In genomic region chr4:111443906-111444615, GRCm38 (mm10) we compare ENCODE assay signal across 13 mouse cellular contexts. TPM values are rescaled to one million over a fixed set of nuclear protein-coding genes. Genes with fewer than 3 reads are reported as not detected.
DNase-seq lines count a peak whose midpoint lies in the region; ATAC-seq lines count a peak whose summit lies in the region.
"Had no signal": no experiment of that assay in that cellular context is flagged by ENCODE, and none has a peak within 500 bp of the region (broad histone marks: within the 10 kb centered on the region; RNA-seq: fewer than 3 reads in every experiment).

No protein-coding gene starts in this region.

- no peaks in the 10 kb centered on the region for H3K4me1 ChIP-seq in embryonic facial prominence, embryonic 11.5 days (ENCODE audit: control insufficient read depth, insufficient read depth, low read length)
- H3K4me1 ChIP-seq in embryonic facial prominence, embryonic 10.5 days = peaks cover 14% of the 10 kb centered on the region; the same call in 1 of the 2 replicates
- peaks cover 23% of the 10 kb centered on the region for H3K4me1 ChIP-seq in hindbrain, embryonic 16.5 days (ENCODE audit: control insufficient read depth, insufficient read depth, low read depth, low read length)
- H3K4me1 ChIP-seq in neural tube, embryonic 15.5 days = peaks cover 35% of the 10 kb centered on the region

- no peaks in the 10 kb centered on the region for H3K9me3 ChIP-seq in embryonic facial prominence, embryonic 11.5 days (replicated peaks; ENCODE audit: control insufficient read depth, low read length)
- H3K9me3 ChIP-seq in embryonic facial prominence, embryonic 10.5 days = no peaks in the 10 kb centered on the region
- H3K9me3 ChIP-seq in hindbrain, embryonic 16.5 days (ENCODE audit: control insufficient read depth, low read length) = no peaks in the 10 kb centered on the region
- no peaks in the 10 kb centered on the region for H3K9me3 ChIP-seq in neural tube, embryonic 15.5 days (replicated peaks)

- no peak overlapping the region for H3K4me3 ChIP-seq in embryonic facial prominence, embryonic 11.5 days (ENCODE audit: low read depth, low read length)
- H3K4me3 ChIP-seq in embryonic facial prominence, embryonic 10.5 days = no peak overlapping the region
- no peak overlapping the region for H3K4me3 ChIP-seq in hindbrain, embryonic 16.5 days (ENCODE audit: low read length)
- no peak overlapping the region for H3K4me3 ChIP-seq in neural tube, embryonic 15.5 days (replicated peaks)
- H3K4me3 ChIP-seq: myocyte had no signal

- H3K27ac ChIP-seq in embryonic facial prominence, embryonic 11.5 days (replicated peaks; ENCODE audit: low read depth, low read length) = no peak overlapping the region
- H3K27ac ChIP-seq in embryonic facial prominence, embryonic 10.5 days (replicated peaks) = no peak overlapping the region
- H3K27ac ChIP-seq in hindbrain, embryonic 16.5 days (ENCODE audit: low read depth, low read length) = peak overlapping the region; percentile 71
- H3K27ac ChIP-seq in neural tube, embryonic 15.5 days (replicated peaks) = peak overlapping the region; percentile 71
- H3K27ac ChIP-seq: kidney, postnatal 0 days had no signal

- H3K4me2 ChIP-seq in embryonic facial prominence, embryonic 11.5 days (ENCODE audit: low read depth, low read length) = no peak overlapping the region
- no peak overlapping the region for H3K4me2 ChIP-seq in hindbrain, embryonic 16.5 days (ENCODE audit: low read length)
- H3K4me2 ChIP-seq in neural tube, embryonic 15.5 days = no peak overlapping the region
- H3K4me2 ChIP-seq: liver, embryonic 11.5 days had no signal

- no peaks in the 10 kb centered on the region for H3K36me3 ChIP-seq in embryonic facial prominence, embryonic 11.5 days (replicated peaks; ENCODE audit: control insufficient read depth, insufficient read depth, low read depth, low read length)
- H3K36me3 ChIP-seq in embryonic facial prominence, embryonic 10.5 days (replicated peaks) = peaks cover 73% of the 10 kb centered on the region
- no peaks in the 10 kb centered on the region for H3K36me3 ChIP-seq in hindbrain, embryonic 16.5 days (ENCODE audit: control insufficient read depth, insufficient read depth, low read length)
- H3K36me3 ChIP-seq in neural tube, embryonic 15.5 days = no peaks in the 10 kb centered on the region; the same call in 1 of the 2 replicates

- WGBS in embryonic facial prominence, embryonic 11.5 days = 80% methylated on average over 10 of the region's 10 CpGs
- 71% methylated on average over 10 of the region's 10 CpGs for WGBS in embryonic facial prominence, embryonic 10.5 days
- WGBS in hindbrain, embryonic 16.5 days = 32% methylated on average over 10 of the region's 10 CpGs
- 35% methylated on average over 10 of the region's 10 CpGs for WGBS in neural tube, embryonic 15.5 days

- peak; percentile 58; the same call in 1 of the 2 replicates for ATAC-seq in embryonic facial prominence, embryonic 11.5 days (replicated peaks; ENCODE audit: insufficient number of reproducible peaks, low FRiP score, low TSS enrichment, low read depth)
- peak; percentile 57 for ATAC-seq in hindbrain, embryonic 16.5 days
- ATAC-seq in neural tube, embryonic 15.5 days (ENCODE audit: low FRiP score) = peak; percentile 22

- DNase-seq in embryonic facial prominence, embryonic 11.5 days (ENCODE audit: low spot score) = no peak
- DNase-seq in embryonic facial prominence, embryonic 10.5 days (ENCODE audit: low spot score) = no peak
- DNase-seq in right cerebral cortex, adult 2 months (ENCODE audit: low spot score in 2 of 2) = peak; percentile 64 to 71
- no peak for DNase-seq in right cerebral cortex, postnatal 14 days
- DNase-seq in thymus, adult 18-20 months = no peak
- no peak for DNase-seq in lung, postnatal 36 days
- DNase-seq: gastrocnemius, postnatal 25 days; lung, postnatal 14 days had no signal

- H3K27me3 ChIP-seq in embryonic facial prominence, embryonic 11.5 days (ENCODE audit: control insufficient read depth, insufficient read depth, low read length) = no peaks in the 10 kb centered on the region
- peaks cover 3% of the 10 kb centered on the region; the same call in 1 of the 2 replicates for H3K27me3 ChIP-seq in embryonic facial prominence, embryonic 10.5 days (replicated peaks; ENCODE audit: low read depth, poor library complexity, severe bottlenecking)
- H3K27me3 ChIP-seq in hindbrain, embryonic 16.5 days (replicated peaks; ENCODE audit: control insufficient read depth, insufficient read depth, low read length) = no peaks in the 10 kb centered on the region
- H3K27me3 ChIP-seq in neural tube, embryonic 15.5 days (replicated peaks) = no peaks in the 10 kb centered on the region

- no peak overlapping the region for H3K9ac ChIP-seq in embryonic facial prominence, embryonic 11.5 days (replicated peaks; ENCODE audit: low read length)
- 0 out of 2 replicates have a peak overlapping the region, but pooled peaks have one; percentile 22 for H3K9ac ChIP-seq in hindbrain, embryonic 16.5 days (ENCODE audit: low read depth, low read length)
- H3K9ac ChIP-seq in neural tube, embryonic 15.5 days (replicated peaks) = no peak overlapping the region

RNA-seq across cellular contexts. Expression of gene Bend5, which starts 29.3 kb away (rescaled TPM):
- polyA plus RNA-seq in embryonic facial prominence, embryonic 11.5 days (2014; fragmentation: Nextera tagmentation; extraction: Ambion mirVana) = 46.0 and 46.7 TPM in 2 replicates
- polyA plus RNA-seq in embryonic facial prominence, embryonic 10.5 days (2016; fragmentation: Nextera tagmentation; extraction: Ambion mirVana) = 31.0 and 35.8 TPM in 2 replicates
- 44.9 and 49.8 TPM in 2 replicates for polyA plus RNA-seq in hindbrain, embryonic 16.5 days (2015; fragmentation: Nextera tagmentation; extraction: Ambion mirVana)
- polyA plus RNA-seq in neural tube, embryonic 15.5 days (2015; fragmentation: Nextera tagmentation; extraction: Ambion mirVana) = 45.9 and 55.3 TPM in 2 replicates
- polyA plus RNA-seq: myocyte had no signal

Comparison
In these comparisons a context has a peak if more than half of its experiments do, and no peak if none do; other contexts are left out.
1. DNase-seq: peak in right cerebral cortex, adult 2 months (2 of 2); none in embryonic facial prominence, embryonic 11.5 days (single experiment), embryonic facial prominence, embryonic 10.5 days (single experiment), right cerebral cortex, postnatal 14 days (single experiment), thymus, adult 18-20 months (0 of 2) and lung, postnatal 36 days (single experiment).
2. H3K27ac ChIP-seq: peak in hindbrain, embryonic 16.5 days (single experiment) and neural tube, embryonic 15.5 days (single experiment); none in embryonic facial prominence, embryonic 11.5 days (single experiment) and embryonic facial prominence, embryonic 10.5 days (single experiment).
3. Peak in every context shown above with its lines, with median percentiles within 50 percentile points of each other: ATAC-seq.